Mouse (Mus musculus) embryonic facial prominence, embryonic 10.5 days (tissue): Measurements from ENCODE around the gene Zc3h12a. TPM values are rescaled to one million over a fixed set of nuclear protein-coding genes. Genes with fewer than 3 reads are reported as not detected.

Experiments used
- DNase-seq: peaks from one replicate; pipeline ENCODE4 v3.0.0-alpha.2; 2017; ENCODE audit warnings: low spot score
- H3K27ac ChIP-seq: fragments of 300-500 bp; sonication (generic); replicated peaks from 2 replicates; pipeline ENCODE4 v1.5.1; 2016; ENCODE audit warnings: mild to moderate bottlenecking
- H3K27me3 ChIP-seq: fragments of 300-500 bp; sonication (generic); replicated peaks from 2 replicates; pipeline ENCODE4 v1.6.1; 2016; ENCODE audit warnings: low read depth, mild to moderate bottlenecking; ENCODE audit not compliant: poor library complexity, severe bottlenecking
- H3K36me3 ChIP-seq: fragments of 300-500 bp; sonication (generic); replicated peaks from 2 replicates; pipeline ENCODE4 v1.6.1; 2016; ENCODE audit warnings: mild to moderate bottlenecking, moderate library complexity
- H3K4me1 ChIP-seq: fragments of 300-500 bp; sonication (generic); 2 replicates; pipeline ENCODE4 v1.6.1; 2016
- H3K4me3 ChIP-seq: fragments of 300-500 bp; sonication (generic); 2 replicates; pipeline ENCODE4 v1.5.1; 2016; ENCODE audit warnings: mild to moderate bottlenecking, moderate library complexity
- H3K9me3 ChIP-seq: fragments of 300-500 bp; sonication (generic); 2 replicates; pipeline ENCODE4 v1.6.1; 2016; ENCODE audit warnings: mild to moderate bottlenecking
- WGBS: fragments of 180-500 bp; shearing (Covaris S2); methylation state at CpG from one replicate; pipeline ENCODE4 v1.1.7; 2016; 5-methylcytosine and 5-hydroxymethylcytosine counted together
- polyA plus RNA-seq: library from polyadenylated mRNA; unstranded; fragments of >200 nt; fragmentation: Nextera tagmentation; extraction: Ambion mirVana; gene quantifications from 2 replicates; pipeline ENCODE4 v1.2.1, GENCODE M21; 2016

Zc3h12a gene
- polyA plus RNA-seq, 1 experiment from 2014 or later: 0.64 TPM

DNA sequence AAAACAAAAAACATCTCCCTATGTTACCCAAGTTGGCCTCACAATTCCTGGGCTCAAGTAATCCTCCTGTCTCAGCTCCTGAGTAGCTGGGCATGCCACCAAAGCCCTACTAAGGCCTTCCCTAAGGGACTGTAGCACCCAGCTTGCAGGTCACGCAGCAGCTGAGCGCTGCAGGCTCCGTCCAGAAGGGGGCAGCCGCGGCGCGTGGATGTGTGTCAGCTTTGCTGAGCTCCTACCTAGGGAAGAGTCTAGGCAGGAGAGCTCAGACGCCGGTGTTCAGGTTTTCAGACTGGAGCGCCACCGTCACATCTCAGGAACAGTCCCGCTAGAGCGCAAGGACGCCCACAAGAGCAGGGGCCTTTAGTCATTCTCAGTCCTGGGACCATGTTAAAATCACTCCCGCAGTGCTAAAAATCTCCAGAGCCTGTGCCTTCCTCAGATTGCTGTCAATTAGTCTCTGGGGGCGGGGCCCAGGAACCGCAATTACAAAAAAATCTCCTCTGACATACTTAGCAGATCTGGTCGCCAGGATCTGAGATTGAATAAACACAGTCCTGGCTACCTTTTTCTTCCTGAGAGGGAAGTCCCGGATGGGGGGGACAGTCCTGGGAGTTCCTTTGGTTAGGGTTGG is 32.8 kb upstream of the Zc3h12a start:
- peak; percentile 89 for DNase-seq
- H3K36me3 ChIP-seq: no peaks in the 10 kb centered on the region
- H3K4me3 ChIP-seq: peak overlapping the region; percentile 40; the same call in 1 of the 2 replicates
- H3K27me3 ChIP-seq: peaks cover 21% of the 10 kb centered on the region
- peaks cover 16% of the 10 kb centered on the region for H3K4me1 ChIP-seq
- WGBS: 6% methylated on average over 19 of the region's 19 CpGs
- H3K27ac ChIP-seq: no peak overlapping the region
- H3K9me3 ChIP-seq: no peaks in the 10 kb centered on the region

DNA sequence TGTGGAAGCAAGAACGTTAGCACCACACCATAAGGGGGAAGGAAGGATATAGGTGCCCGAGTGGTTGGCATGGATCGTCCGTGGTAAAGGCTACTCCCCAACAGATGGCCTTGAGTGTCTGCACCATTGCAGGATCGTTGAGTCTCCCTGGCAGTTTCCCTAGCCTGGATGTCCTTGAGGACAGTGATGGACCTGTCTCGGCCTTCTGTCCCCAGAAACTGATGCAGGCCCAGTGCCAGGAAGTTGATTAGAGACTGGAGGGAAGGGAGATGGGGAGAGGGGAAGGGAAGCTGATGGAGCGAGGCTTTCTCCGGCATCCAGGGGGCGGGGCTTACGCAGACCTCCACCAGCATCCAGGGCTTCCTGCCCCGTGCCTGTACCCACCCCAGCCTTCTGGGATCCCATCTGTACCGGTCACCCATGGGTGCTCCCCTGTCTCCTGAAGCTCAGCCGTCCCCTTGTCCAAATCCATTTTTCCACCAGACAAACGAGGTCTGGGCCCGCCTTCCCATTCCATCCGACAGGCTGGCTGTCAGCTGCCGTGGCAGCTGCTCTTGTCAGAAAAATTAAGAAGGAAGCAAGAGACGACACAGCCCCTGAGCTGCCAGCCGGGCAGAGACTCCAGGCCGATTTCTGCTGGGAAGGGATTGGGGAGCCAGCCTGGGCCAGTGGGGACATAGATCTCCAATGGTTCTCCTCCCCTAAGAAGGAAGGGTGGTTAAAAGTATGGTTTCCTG is 31.1 kb upstream of the Zc3h12a start:
- DNase-seq: no peak
- H3K9me3 ChIP-seq: no peaks in the 10 kb centered on the region
- 60% methylated on average over 20 of the region's 20 CpGs for WGBS
- no peaks in the 10 kb centered on the region for H3K36me3 ChIP-seq
- no peak overlapping the region for H3K4me3 ChIP-seq
- peaks cover 18% of the 10 kb centered on the region for H3K4me1 ChIP-seq
- no peak overlapping the region for H3K27ac ChIP-seq
- H3K27me3 ChIP-seq: peaks cover 21% of the 10 kb centered on the region

DNA sequence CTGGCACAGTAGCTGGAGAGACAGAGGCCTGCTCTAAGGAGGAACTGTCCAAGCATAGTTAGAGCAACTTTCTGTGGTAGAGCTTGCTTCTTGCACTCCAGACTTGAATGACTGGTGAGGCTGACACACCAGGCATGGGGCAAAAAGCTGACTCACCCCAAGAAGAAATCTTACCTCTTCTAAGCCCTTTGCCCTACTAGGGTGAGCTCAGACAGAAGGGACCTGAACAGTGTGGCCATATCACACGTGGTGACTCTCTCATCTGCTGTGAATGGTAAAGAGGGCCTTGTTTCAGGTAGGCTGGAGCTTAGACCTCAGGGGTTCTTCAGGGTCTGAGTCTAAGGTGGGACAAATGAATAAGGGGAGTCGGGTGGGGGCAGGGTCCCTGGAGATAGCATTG is 30.4 kb upstream of the Zc3h12a start:
- H3K4me1 ChIP-seq: peaks cover 19% of the 10 kb centered on the region
- WGBS: 83% methylated on average over 2 of the region's 2 CpGs
- DNase-seq: no peak

DNA sequence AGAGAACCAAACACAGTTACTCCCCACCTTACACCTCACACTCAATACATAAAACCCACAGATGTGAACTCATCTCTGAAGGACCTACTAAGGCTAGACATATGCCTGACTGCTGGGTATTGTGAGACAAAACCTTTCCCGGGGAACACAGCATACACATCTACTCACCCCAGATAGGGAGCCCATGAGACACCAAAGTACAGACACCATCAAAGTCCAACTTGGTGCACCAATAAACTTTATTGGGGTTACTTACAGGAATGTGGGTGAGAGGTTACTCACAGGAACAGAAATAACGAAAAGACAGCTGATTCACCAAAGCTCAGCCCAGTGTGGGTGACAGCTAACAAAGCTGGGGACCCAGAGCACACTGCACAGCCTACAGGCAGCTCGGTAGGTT is 29.7 kb upstream of the Zc3h12a start:
- peaks cover 19% of the 10 kb centered on the region for H3K4me1 ChIP-seq
- peaks cover 14% of the 10 kb centered on the region for H3K27me3 ChIP-seq
- 87% methylated on average over 3 of the region's 3 CpGs for WGBS
- H3K27ac ChIP-seq: no peak overlapping the region
- H3K36me3 ChIP-seq: no peaks in the 10 kb centered on the region
- no peaks in the 10 kb centered on the region for H3K9me3 ChIP-seq
- no peak overlapping the region for H3K4me3 ChIP-seq
- DNase-seq: no peak

More for the DNA sequence above, 30.4 kb upstream of the Zc3h12a start:
- Histone ChIP-seq H3K27ac (no peak overlapping the region), H3K4me3 (no peak overlapping the region), H3K9me3 (no peaks in the 10 kb centered on the region), H3K36me3 (no peaks in the 10 kb centered on the region), H3K27me3 (peaks cover 21% of the 10 kb centered on the region)

DNA sequence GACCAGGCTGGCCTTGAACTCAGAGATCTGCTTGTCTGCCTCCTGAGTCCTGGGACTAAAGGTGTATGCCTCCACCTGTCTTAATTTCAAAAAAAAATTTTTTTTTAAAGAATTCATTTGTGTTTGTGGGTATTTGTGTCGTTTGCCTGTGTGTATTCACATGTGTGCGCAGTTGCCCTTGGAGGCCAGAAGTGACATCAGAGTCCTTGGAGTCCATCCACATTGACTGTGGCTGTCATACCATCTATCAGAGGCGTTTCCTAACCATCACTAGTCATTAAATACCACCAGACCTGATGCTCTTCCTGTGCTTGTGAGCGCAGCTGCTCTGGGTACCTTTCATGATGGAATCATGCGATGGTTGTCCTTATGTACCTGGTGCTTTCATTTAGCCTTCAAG is 28.0 kb upstream of the Zc3h12a start:
- H3K4me3 ChIP-seq: no peak overlapping the region
- no peaks in the 10 kb centered on the region for H3K9me3 ChIP-seq
- H3K4me1 ChIP-seq: peaks cover 12% of the 10 kb centered on the region
- 93% methylated on average over 5 of the region's 5 CpGs for WGBS
- no peak overlapping the region for H3K27ac ChIP-seq
- H3K27me3 ChIP-seq: peaks cover 10% of the 10 kb centered on the region
- no peaks in the 10 kb centered on the region for H3K36me3 ChIP-seq
- DNase-seq: no peak

DNA sequence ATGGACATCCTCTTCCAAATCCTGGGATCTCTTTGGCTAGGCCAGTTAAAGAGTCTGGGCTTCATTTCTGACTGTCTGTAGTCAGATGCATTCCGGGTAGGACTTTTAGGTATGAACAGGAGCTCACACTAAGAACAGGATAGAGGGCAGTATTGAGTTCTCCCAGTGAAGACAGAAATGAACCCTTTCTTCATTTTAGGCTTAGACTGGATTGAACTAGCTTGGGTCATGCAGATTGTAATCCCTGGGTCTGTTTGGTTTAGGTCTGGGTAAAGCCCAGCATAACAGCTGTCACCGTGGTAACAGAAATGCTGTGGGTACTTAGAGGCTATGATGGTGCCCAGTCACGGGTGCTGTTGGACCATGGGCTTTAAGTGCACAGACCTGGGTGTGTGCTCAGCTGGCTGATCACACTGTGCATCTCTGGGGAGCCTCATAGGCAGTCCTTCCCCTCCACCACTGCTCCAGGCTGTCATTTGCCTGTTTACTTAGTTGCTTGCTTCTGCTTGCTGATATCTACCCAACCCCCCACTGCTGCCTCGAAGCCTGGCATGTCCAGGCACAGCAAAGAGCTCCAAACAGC is 26.1 kb upstream of the Zc3h12a start:
- no peaks in the 10 kb centered on the region for H3K9me3 ChIP-seq
- no peak overlapping the region for H3K4me3 ChIP-seq
- H3K27me3 ChIP-seq: peaks cover 12% of the 10 kb centered on the region; the same call in 1 of the 2 replicates
- H3K4me1 ChIP-seq: peaks cover 12% of the 10 kb centered on the region
- DNase-seq: no peak
- no peak overlapping the region for H3K27ac ChIP-seq
- H3K36me3 ChIP-seq: no peaks in the 10 kb centered on the region
- WGBS: 69% methylated on average over 4 of the region's 4 CpGs

DNA sequence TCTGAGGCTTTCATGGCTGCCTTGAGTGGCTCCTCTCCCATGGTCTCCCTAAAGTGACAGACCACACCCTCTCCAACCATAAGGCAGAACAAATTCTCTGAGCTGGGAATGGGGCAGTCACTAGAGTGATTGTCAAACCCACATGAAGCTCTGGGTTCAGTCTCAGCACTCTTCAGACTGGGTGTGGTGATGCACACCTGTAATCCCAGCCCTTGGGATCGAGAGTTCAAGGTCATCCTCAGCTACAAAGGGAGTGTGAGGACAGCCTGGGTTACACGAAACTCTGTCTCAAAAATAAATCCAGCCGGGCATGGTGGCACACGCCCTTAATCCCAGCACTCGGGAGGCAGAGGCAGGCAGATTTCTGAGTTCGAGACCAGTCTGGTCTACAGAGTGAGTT is 24.8 kb upstream of the Zc3h12a start:
- no peak overlapping the region for H3K27ac ChIP-seq
- H3K4me3 ChIP-seq: no peak overlapping the region
- H3K27me3 ChIP-seq: peaks cover 12% of the 10 kb centered on the region; the same call in 1 of the 2 replicates
- H3K4me1 ChIP-seq: peaks cover 9% of the 10 kb centered on the region; the same call in 1 of the 2 replicates
- H3K36me3 ChIP-seq: no peaks in the 10 kb centered on the region
- H3K9me3 ChIP-seq: no peaks in the 10 kb centered on the region
- WGBS: 89% methylated on average over 6 of the region's 6 CpGs
- DNase-seq: no peak

DNA sequence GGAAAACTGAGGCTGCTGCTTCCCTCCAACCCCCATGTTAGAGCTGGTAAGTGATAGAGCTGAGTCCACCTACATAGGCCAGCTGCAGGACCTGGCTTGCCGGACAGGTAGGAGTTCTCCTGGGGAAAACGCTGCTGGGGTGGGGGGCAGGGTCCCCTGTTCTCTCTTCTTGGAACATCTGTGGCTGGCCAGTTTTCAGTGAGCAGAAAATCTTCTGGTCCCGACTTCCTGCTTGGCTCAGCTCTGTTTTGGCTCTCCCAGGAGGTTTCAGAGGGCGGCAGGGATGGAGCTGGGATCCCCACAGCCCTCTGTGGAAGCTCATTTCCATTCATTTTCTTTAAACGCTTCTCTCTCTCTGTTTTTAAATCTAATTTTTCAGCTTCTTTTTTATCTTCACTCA is 21.8 kb upstream of the Zc3h12a start:
- 40% methylated on average over 5 of the region's 5 CpGs for WGBS

DNA sequence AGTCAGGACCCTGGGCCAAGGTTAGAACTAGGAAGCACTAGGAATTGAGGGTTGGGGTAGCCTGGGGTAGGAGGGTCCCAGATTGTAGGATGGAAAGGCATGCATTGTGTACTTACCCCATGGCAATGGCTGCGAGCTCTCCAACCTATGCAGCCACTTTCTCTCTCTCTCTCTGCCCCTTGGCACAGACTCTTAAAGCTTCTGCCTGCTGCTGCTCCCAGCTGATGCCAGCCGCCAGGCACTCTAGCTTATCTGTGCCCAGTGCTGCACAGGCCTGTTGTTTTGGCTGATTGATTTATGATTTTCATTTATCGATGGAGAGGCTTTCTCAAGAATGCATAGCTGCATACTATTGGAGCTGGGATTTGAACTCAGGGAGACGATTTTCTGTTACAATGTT is 20.3 kb upstream of the Zc3h12a start:
- H3K27ac ChIP-seq: no peak overlapping the region
- H3K4me3 ChIP-seq: no peak overlapping the region
- no peaks in the 10 kb centered on the region for H3K36me3 ChIP-seq
- peaks cover 14% of the 10 kb centered on the region for H3K4me1 ChIP-seq
- H3K9me3 ChIP-seq: no peaks in the 10 kb centered on the region
- no peak for DNase-seq
- H3K27me3 ChIP-seq: peaks cover 47% of the 10 kb centered on the region
- 91% methylated on average over 4 of the region's 4 CpGs for WGBS

More for the DNA sequence above, 21.8 kb upstream of the Zc3h12a start:
- Histone ChIP-seq H3K27ac (no peak overlapping the region), H3K27me3 (peaks cover 35% of the 10 kb centered on the region), H3K36me3 (no peaks in the 10 kb centered on the region), H3K4me3 (no peak overlapping the region), H3K4me1 (peaks cover 17% of the 10 kb centered on the region), H3K9me3 (no peaks in the 10 kb centered on the region)
- no peak for DNase-seq

DNA sequence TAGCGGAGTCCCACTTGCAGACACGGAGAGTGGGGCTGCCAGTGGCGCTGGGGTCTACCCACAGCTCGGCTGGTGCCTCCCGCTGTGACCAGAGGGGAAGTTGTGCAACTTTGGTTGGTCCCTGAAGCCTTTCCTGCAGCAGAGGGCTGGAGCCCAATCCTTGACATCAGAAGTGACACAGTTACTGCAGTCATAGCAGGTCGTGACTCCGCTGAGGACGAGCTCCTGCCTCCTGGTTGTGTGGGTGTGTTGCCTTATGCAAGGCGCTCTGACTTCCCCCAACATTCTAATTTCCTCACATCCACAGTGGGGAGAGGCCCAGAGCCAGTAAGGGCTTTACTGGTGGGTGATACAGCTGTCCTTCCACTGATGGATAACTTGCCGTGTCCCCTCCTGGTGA is 17.6 kb upstream of the Zc3h12a start:
- 35% methylated on average over 10 of the region's 10 CpGs for WGBS
- H3K36me3 ChIP-seq: no peaks in the 10 kb centered on the region
- peaks cover 12% of the 10 kb centered on the region for H3K4me1 ChIP-seq
- DNase-seq: no peak
- H3K27me3 ChIP-seq: peaks cover 41% of the 10 kb centered on the region
- no peak overlapping the region for H3K27ac ChIP-seq
- no peak overlapping the region for H3K4me3 ChIP-seq
- H3K9me3 ChIP-seq: no peaks in the 10 kb centered on the region

DNA sequence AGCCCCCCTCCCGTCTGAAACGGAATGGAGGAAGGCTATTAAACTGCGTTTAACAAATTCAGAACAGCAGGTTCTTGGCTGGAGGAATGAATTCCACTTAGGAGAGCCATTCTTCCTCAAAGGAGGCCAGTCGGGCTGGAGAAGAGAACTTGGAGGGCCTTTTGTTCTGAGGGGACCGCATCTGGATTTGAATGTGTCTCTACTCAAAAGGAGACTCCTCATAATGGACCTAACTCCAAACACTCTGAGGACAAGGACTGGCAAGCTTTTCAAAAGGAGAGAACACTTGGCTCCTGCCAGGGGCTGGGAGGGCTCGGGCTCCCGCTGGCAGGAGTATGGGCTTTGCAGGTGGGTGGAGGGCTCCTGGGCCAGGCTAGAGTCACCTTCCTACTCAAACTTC is 17.0 kb upstream of the Zc3h12a start:
- H3K4me1 ChIP-seq: peaks cover 8% of the 10 kb centered on the region

DNA sequence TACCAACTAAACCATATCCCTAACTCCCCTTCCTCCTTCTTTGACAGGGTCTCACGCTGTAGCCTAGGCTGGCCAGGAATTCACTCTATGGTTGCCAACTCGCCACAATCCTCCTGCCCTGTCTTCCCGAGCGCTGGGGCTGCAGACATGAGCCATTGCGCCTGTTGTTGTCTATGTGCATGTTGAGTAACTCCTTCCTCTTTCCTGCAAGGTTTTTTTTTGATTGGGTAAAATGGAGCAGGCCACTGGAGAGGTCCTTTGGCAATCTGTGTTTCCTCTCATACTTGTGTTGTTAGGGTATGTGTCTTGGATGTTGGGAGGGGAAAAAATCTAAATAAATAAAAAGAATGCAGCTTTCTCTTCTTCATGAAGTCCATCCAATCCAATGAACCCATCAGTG is 16.6 kb upstream of the Zc3h12a start:
- H3K9me3 ChIP-seq: no peaks in the 10 kb centered on the region
- no peak for DNase-seq
- no peak overlapping the region for H3K4me3 ChIP-seq
- WGBS: 81% methylated on average over 5 of the region's 5 CpGs
- no peaks in the 10 kb centered on the region for H3K36me3 ChIP-seq
- H3K27ac ChIP-seq: no peak overlapping the region
- peaks cover 8% of the 10 kb centered on the region for H3K4me1 ChIP-seq
- H3K27me3 ChIP-seq: peaks cover 37% of the 10 kb centered on the region

More for the DNA sequence above, 17.0 kb upstream of the Zc3h12a start:
- Histone ChIP-seq H3K36me3 (no peaks in the 10 kb centered on the region), H3K4me3 (no peak overlapping the region), H3K27ac (no peak overlapping the region), H3K9me3 (no peaks in the 10 kb centered on the region), H3K27me3 (peaks cover 37% of the 10 kb centered on the region)
- DNase-seq: no peak
- WGBS: 27% methylated on average over 7 of the region's 7 CpGs

DNA sequence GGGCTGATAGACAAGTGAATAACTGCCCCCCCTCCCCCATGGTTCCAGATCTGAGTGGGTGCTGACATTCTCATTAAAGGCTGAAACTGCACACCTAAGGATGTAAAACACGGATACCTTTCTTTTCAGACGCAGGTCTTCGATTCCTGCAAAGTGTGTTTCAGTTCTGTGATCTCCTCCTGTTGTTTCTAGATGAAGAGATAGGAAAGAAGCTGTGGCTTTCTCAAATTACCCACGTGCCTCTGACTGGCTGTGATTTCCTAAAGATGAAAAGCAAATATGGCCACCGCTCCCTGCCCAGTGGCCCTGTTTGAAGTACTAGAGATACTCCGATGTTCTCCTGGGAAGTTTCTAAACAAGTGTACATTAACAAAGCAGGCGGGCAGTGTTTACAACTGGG is 10.7 kb upstream of the Zc3h12a start:
- no peak for DNase-seq
- Histone ChIP-seq H3K4me3 (no peak overlapping the region), H3K9me3 (no peaks in the 10 kb centered on the region), H3K27me3 (peaks cover 5% of the 10 kb centered on the region), H3K36me3 (no peaks in the 10 kb centered on the region), H3K27ac (no peak overlapping the region), H3K4me1 (peaks cover 16% of the 10 kb centered on the region)
- 70% methylated on average over 7 of the region's 7 CpGs for WGBS
